Mouse (Mus musculus): Measurements from ENCODE around the gene Strn3. TPM values are rescaled to one million over a fixed set of nuclear protein-coding genes. Genes with fewer than 3 reads are reported as not detected.

Strn3 gene
- polyA plus RNA-seq, 1 experiment = 106 TPM

- no peaks in the 10 kb centered on the region for H3K9me3 ChIP-seq (replicated peaks; ENCODE audit: control insufficient read depth, insufficient read depth, low read length, poor library complexity, severe bottlenecking)
- no peaks in the 10 kb centered on the region for H3K4me1 ChIP-seq (ENCODE audit: control insufficient read depth, insufficient read depth, low read length)
- H3K27ac ChIP-seq (ENCODE audit: insufficient read depth, low read length) = no peak overlapping the region
- no peak overlapping the region for H3K4me3 ChIP-seq (ENCODE audit: low read depth, low read length)
- H3K36me3 ChIP-seq (ENCODE audit: control insufficient read depth, insufficient read depth, low read length, poor library complexity, severe bottlenecking) = peaks cover 2% of the 10 kb centered on the region
- no peaks in the 10 kb centered on the region for H3K27me3 ChIP-seq (ENCODE audit: control insufficient read depth, insufficient read depth, low read length, poor library complexity, severe bottlenecking)
- H3K9ac ChIP-seq (ENCODE audit: low read depth, poor library complexity, severe bottlenecking) = no peak overlapping the region
- TF ChIP-seq EP300 (IDR thresholded peaks at IDR 0.05; ENCODE audit: insufficient read depth, low read depth, low read length) (no peak), CTCF (IDR thresholded peaks at IDR 0.05; ENCODE audit: low read depth, low read length) (no peak)
Observed at GRCm38 (mm10) chr12:51641871-51642270, 49.8 kb downstream of the Strn3 start.

GRCm38 (mm10) chr12:51636689-51637470, 54.8 kb downstream of the Strn3 start:
- no peaks in the 10 kb centered on the region for H3K9me3 ChIP-seq (replicated peaks; ENCODE audit: control insufficient read depth, insufficient read depth, low read length, poor library complexity, severe bottlenecking)
- H3K4me1 ChIP-seq (ENCODE audit: control insufficient read depth, insufficient read depth, low read length) = no peaks in the 10 kb centered on the region
- peaks cover 3% of the 10 kb centered on the region for H3K36me3 ChIP-seq (ENCODE audit: control insufficient read depth, insufficient read depth, low read length, poor library complexity, severe bottlenecking)
- no peak overlapping the region for H3K4me3 ChIP-seq (ENCODE audit: low read depth, low read length)
- H3K27ac ChIP-seq (ENCODE audit: insufficient read depth, low read length) = no peak overlapping the region
- TF ChIP-seq CTCF (IDR thresholded peaks at IDR 0.05; ENCODE audit: low read depth, low read length) (no peak), POLR2A (IDR thresholded peaks at IDR 0.05; ENCODE audit: insufficient read depth, low read length) (no peak), EP300 (IDR thresholded peaks at IDR 0.05; ENCODE audit: insufficient read depth, low read depth, low read length) (no peak)
- no peaks in the 10 kb centered on the region for H3K27me3 ChIP-seq (ENCODE audit: control insufficient read depth, insufficient read depth, low read length, poor library complexity, severe bottlenecking)
- no peak overlapping the region for H3K9ac ChIP-seq (ENCODE audit: low read depth, poor library complexity, severe bottlenecking)

GRCm38 (mm10) chr12:51636260-51636659, 55.4 kb downstream of the Strn3 start:
- no peak overlapping the region for H3K4me3 ChIP-seq (ENCODE audit: low read depth, low read length)
- no peak overlapping the region for H3K9ac ChIP-seq (ENCODE audit: low read depth, poor library complexity, severe bottlenecking)
- peaks cover 3% of the 10 kb centered on the region for H3K36me3 ChIP-seq (ENCODE audit: control insufficient read depth, insufficient read depth, low read length, poor library complexity, severe bottlenecking)
- no peaks in the 10 kb centered on the region for H3K4me1 ChIP-seq (ENCODE audit: control insufficient read depth, insufficient read depth, low read length)
- H3K27me3 ChIP-seq (ENCODE audit: control insufficient read depth, insufficient read depth, low read length, poor library complexity, severe bottlenecking) = no peaks in the 10 kb centered on the region
- no peaks in the 10 kb centered on the region for H3K9me3 ChIP-seq (replicated peaks; ENCODE audit: control insufficient read depth, insufficient read depth, low read length, poor library complexity, severe bottlenecking)
- H3K27ac ChIP-seq (ENCODE audit: insufficient read depth, low read length) = no peak overlapping the region
- TF ChIP-seq CTCF (IDR thresholded peaks at IDR 0.05; ENCODE audit: low read depth, low read length) (no peak), POLR2A (IDR thresholded peaks at IDR 0.05; ENCODE audit: insufficient read depth, low read length) (no peak), EP300 (IDR thresholded peaks at IDR 0.05; ENCODE audit: insufficient read depth, low read depth, low read length) (no peak)

GRCm38 (mm10) chr12:51633481-51633880, 58.2 kb downstream of the Strn3 start:
- H3K36me3 ChIP-seq (ENCODE audit: control insufficient read depth, insufficient read depth, low read length, poor library complexity, severe bottlenecking) = peaks cover 3% of the 10 kb centered on the region
- H3K9me3 ChIP-seq (replicated peaks; ENCODE audit: control insufficient read depth, insufficient read depth, low read length, poor library complexity, severe bottlenecking) = no peaks in the 10 kb centered on the region
- TF ChIP-seq EP300 (IDR thresholded peaks at IDR 0.05; ENCODE audit: insufficient read depth, low read depth, low read length) = no peak
- no peak for TF ChIP-seq CTCF (IDR thresholded peaks at IDR 0.05; ENCODE audit: low read depth, low read length)
- no peak for TF ChIP-seq POLR2A (IDR thresholded peaks at IDR 0.05; ENCODE audit: insufficient read depth, low read length)
- no peak overlapping the region for H3K4me3 ChIP-seq (ENCODE audit: low read depth, low read length)
- no peak overlapping the region for H3K27ac ChIP-seq (ENCODE audit: insufficient read depth, low read length)
- no peaks in the 10 kb centered on the region for H3K4me1 ChIP-seq (ENCODE audit: control insufficient read depth, insufficient read depth, low read length)
- no peak overlapping the region for H3K9ac ChIP-seq (ENCODE audit: low read depth, poor library complexity, severe bottlenecking)
- H3K27me3 ChIP-seq (ENCODE audit: control insufficient read depth, insufficient read depth, low read length, poor library complexity, severe bottlenecking) = no peaks in the 10 kb centered on the region

- no peak for TF ChIP-seq POLR2A (IDR thresholded peaks at IDR 0.05; ENCODE audit: insufficient read depth, low read length)
- TF ChIP-seq CTCF (IDR thresholded peaks at IDR 0.05; ENCODE audit: low read depth, low read length) = no peak
- TF ChIP-seq EP300 (IDR thresholded peaks at IDR 0.05; ENCODE audit: insufficient read depth, low read depth, low read length) = no peak
- Histone ChIP-seq H3K36me3 (ENCODE audit: control insufficient read depth, insufficient read depth, low read length, poor library complexity, severe bottlenecking) (peaks cover 10% of the 10 kb centered on the region), H3K27ac (ENCODE audit: insufficient read depth, low read length) (no peak overlapping the region), H3K9ac (ENCODE audit: low read depth, poor library complexity, severe bottlenecking) (no peak overlapping the region), H3K4me3 (ENCODE audit: low read depth, low read length) (no peak overlapping the region), H3K4me1 (ENCODE audit: control insufficient read depth, insufficient read depth, low read length) (no peaks in the 10 kb centered on the region), H3K27me3 (ENCODE audit: control insufficient read depth, insufficient read depth, low read length, poor library complexity, severe bottlenecking) (no peaks in the 10 kb centered on the region), H3K9me3 (replicated peaks; ENCODE audit: control insufficient read depth, insufficient read depth, low read length, poor library complexity, severe bottlenecking) (no peaks in the 10 kb centered on the region)
Observed at GRCm38 (mm10) chr12:51623366-51623694, 68.4 kb downstream of the Strn3 start.

GRCm38 (mm10) chr12:51622670-51623365, 68.9 kb downstream of the Strn3 start:
- H3K36me3 ChIP-seq (ENCODE audit: control insufficient read depth, insufficient read depth, low read length, poor library complexity, severe bottlenecking) = peaks cover 10% of the 10 kb centered on the region
- no peaks in the 10 kb centered on the region for H3K4me1 ChIP-seq (ENCODE audit: control insufficient read depth, insufficient read depth, low read length)
- TF ChIP-seq POLR2A (IDR thresholded peaks at IDR 0.05; ENCODE audit: insufficient read depth, low read length) (no peak), EP300 (IDR thresholded peaks at IDR 0.05; ENCODE audit: insufficient read depth, low read depth, low read length) (no peak), CTCF (IDR thresholded peaks at IDR 0.05; ENCODE audit: low read depth, low read length) (no peak)

More at GRCm38 (mm10) chr12:51622670-51623365, 68.9 kb downstream of the Strn3 start:
- Histone ChIP-seq H3K9ac (ENCODE audit: low read depth, poor library complexity, severe bottlenecking) (no peak overlapping the region), H3K27me3 (ENCODE audit: control insufficient read depth, insufficient read depth, low read length, poor library complexity, severe bottlenecking) (no peaks in the 10 kb centered on the region), H3K9me3 (replicated peaks; ENCODE audit: control insufficient read depth, insufficient read depth, low read length, poor library complexity, severe bottlenecking) (no peaks in the 10 kb centered on the region), H3K4me3 (ENCODE audit: low read depth, low read length) (no peak overlapping the region), H3K27ac (ENCODE audit: insufficient read depth, low read length) (no peak overlapping the region)

Measured in ES-Bruce4 (cell line).